Mouse (Mus musculus): Measurements from ENCODE around the gene Pnma1. TPM values are rescaled to one million over a fixed set of nuclear protein-coding genes. Genes with fewer than 3 reads are reported as not detected.

Pnma1 gene
- polyA plus RNA-seq, 2 experiments = 0.05 to 0.10 TPM

DNA sequence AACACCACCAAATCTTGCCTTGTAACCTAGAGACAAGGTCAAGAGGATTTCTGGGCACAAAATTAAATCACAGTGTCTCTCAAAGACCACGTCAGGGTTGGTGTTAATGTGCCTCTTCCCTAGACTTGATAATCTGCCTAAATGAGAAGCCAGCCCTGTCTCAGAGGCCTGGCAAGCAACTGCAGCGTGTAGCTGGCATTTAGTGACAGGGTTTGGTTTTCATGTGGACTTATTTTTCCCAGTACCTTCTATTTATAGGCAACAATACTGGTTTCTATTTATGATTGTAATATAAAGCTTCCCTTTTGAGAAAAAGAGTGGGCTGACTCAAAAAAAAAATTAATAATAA is 7.2 kb upstream of the Pnma1 start:
- Histone ChIP-seq H3K27me3 (ENCODE audit: control insufficient read depth, insufficient read depth, low read length) (no peaks in the 10 kb centered on the region), H3K36me3 (replicated peaks; ENCODE audit: control insufficient read depth, insufficient read depth, low read depth) (peaks cover 84% of the 10 kb centered on the region), H3K4me1 (replicated peaks; ENCODE audit: control insufficient read depth in 2 of 2, insufficient read depth in 2 of 2, low read length in 1 of 2) (peaks cover 24 to 30% of the 10 kb centered on the region in 2 experiments), H3K4me2 (ENCODE audit: low read depth) (no peak overlapping the region), H3K9me3 (ENCODE audit: control insufficient read depth, low read length) (no peaks in the 10 kb centered on the region), H3K4me3 (ENCODE audit: insufficient read depth in 1 of 2, low read depth in 2 of 2, low read length in 2 of 2) (no peak overlapping the region), H3K9ac (replicated peaks) (no peak overlapping the region), H3K27ac (no peak overlapping the region)
- 71% methylated on average over 2 of the region's 2 CpGs for WGBS (ENCODE audit: insufficient replicate concordance)
- no peak for DNase-seq (ENCODE audit: low read depth in 3 of 3, low spot score in 3 of 3)
- TF ChIP-seq CTCF (IDR thresholded peaks at IDR 0.05; ENCODE audit: low read depth) (no peak), EP300 (IDR thresholded peaks at IDR 0.05; ENCODE audit: low read depth) (no peak)
- no peak for ATAC-seq (ENCODE audit: insufficient read depth)

DNA sequence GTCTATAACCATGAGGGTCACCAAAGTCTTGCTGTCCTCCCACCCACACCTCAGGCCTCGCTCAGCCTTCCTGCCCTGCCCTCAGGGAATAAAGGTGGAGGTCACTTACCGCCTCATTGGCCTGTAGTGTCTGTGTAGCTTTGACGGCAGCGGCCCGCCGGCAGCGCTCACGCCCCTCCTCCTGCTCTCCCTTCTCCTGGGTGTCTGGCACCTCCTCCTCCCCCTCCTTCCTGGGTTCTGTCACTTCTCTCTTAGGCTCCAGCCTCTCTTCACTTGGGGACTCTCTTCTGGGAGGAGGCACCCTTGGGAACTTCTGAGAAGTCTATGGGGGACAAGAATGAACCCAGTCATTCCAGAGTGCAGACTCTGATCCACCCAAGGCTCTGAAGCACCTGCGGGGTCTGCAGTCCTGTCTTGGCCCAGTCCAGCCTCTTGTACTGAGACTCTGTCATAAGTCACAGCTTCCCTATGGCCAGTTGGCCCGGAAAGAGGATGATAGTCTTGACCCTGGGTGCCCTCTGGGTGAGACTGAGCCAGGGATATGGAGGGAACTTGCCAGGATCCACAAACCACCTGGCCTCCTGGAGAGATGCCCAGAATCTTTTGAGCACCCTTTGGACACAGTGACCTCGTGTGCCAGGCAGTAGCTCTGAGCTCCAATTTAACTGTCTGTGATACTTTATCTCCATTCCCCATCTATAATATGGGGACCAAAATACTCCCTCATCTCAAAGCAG is 6.7 kb upstream of the Pnma1 start:
- Histone ChIP-seq H3K4me3 (ENCODE audit: insufficient read depth in 1 of 2, low read depth in 2 of 2, low read length in 2 of 2) (no peak overlapping the region), H3K36me3 (replicated peaks; ENCODE audit: control insufficient read depth, insufficient read depth, low read depth) (peaks cover 81% of the 10 kb centered on the region), H3K9ac (replicated peaks) (no peak overlapping the region), H3K4me1 (replicated peaks; ENCODE audit: control insufficient read depth in 2 of 2, insufficient read depth in 2 of 2, low read length in 1 of 2) (peaks cover 29 to 35% of the 10 kb centered on the region in 2 experiments), H3K9me3 (ENCODE audit: control insufficient read depth, low read length) (no peaks in the 10 kb centered on the region), H3K4me2 (ENCODE audit: low read depth) (no peak overlapping the region), H3K27ac (no peak overlapping the region), H3K27me3 (ENCODE audit: control insufficient read depth, insufficient read depth, low read length) (no peaks in the 10 kb centered on the region)
- no peak for TF ChIP-seq EP300 (IDR thresholded peaks at IDR 0.05; ENCODE audit: low read depth)
- no peak for TF ChIP-seq CTCF (IDR thresholded peaks at IDR 0.05; ENCODE audit: low read depth)
- WGBS (ENCODE audit: insufficient replicate concordance) = 79% methylated on average over 11 of the region's 11 CpGs
- ATAC-seq (ENCODE audit: insufficient read depth) (no peak), DNase-seq (ENCODE audit: low read depth in 3 of 3, low spot score in 3 of 3) (no peak)

DNA sequence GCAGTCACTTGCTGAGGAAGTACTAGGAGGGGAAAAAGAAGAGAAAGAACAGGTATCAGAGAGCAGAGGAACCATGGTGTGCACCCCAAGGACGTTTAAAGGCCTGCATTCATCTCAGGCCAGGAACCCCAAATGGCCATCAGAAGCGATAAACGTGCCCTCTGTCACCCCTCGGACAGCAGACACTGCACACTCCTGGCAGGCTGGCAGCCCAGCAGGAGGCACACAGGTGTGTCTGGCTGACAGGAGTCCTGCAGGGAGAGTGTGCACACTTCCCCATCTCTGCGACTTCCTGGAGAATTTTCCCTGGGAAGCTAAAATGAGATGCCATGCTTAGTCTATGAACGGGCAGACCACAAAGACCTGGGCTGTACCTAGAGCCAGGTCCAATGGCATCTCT is 5.1 kb upstream of the Pnma1 start:
- Histone ChIP-seq H3K4me3 (ENCODE audit: insufficient read depth in 1 of 2, low read depth in 2 of 2, low read length in 2 of 2) (no peak overlapping the region), H3K4me1 (replicated peaks; ENCODE audit: control insufficient read depth in 2 of 2, insufficient read depth in 2 of 2, low read length in 1 of 2) (peaks cover 41 to 46% of the 10 kb centered on the region in 2 experiments), H3K9ac (replicated peaks) (no peak overlapping the region), H3K9me3 (ENCODE audit: control insufficient read depth, low read length) (no peaks in the 10 kb centered on the region), H3K27me3 (ENCODE audit: control insufficient read depth, insufficient read depth, low read length) (no peaks in the 10 kb centered on the region), H3K27ac (peak overlapping the region; percentile 68; the same call in 1 of the 2 replicates), H3K36me3 (replicated peaks; ENCODE audit: control insufficient read depth, insufficient read depth, low read depth) (peaks cover 65% of the 10 kb centered on the region), H3K4me2 (ENCODE audit: low read depth) (peak overlapping the region; percentile 75; the same call in 1 of the 2 replicates)
- WGBS (ENCODE audit: insufficient replicate concordance) = 82% methylated on average over 6 of the region's 6 CpGs
- no peak for DNase-seq (ENCODE audit: low read depth in 3 of 3, low spot score in 3 of 3)
- no peak for ATAC-seq (ENCODE audit: insufficient read depth)
- TF ChIP-seq EP300 (IDR thresholded peaks at IDR 0.05; ENCODE audit: low read depth) = no peak
- no peak for TF ChIP-seq CTCF (IDR thresholded peaks at IDR 0.05; ENCODE audit: low read depth)

DNA sequence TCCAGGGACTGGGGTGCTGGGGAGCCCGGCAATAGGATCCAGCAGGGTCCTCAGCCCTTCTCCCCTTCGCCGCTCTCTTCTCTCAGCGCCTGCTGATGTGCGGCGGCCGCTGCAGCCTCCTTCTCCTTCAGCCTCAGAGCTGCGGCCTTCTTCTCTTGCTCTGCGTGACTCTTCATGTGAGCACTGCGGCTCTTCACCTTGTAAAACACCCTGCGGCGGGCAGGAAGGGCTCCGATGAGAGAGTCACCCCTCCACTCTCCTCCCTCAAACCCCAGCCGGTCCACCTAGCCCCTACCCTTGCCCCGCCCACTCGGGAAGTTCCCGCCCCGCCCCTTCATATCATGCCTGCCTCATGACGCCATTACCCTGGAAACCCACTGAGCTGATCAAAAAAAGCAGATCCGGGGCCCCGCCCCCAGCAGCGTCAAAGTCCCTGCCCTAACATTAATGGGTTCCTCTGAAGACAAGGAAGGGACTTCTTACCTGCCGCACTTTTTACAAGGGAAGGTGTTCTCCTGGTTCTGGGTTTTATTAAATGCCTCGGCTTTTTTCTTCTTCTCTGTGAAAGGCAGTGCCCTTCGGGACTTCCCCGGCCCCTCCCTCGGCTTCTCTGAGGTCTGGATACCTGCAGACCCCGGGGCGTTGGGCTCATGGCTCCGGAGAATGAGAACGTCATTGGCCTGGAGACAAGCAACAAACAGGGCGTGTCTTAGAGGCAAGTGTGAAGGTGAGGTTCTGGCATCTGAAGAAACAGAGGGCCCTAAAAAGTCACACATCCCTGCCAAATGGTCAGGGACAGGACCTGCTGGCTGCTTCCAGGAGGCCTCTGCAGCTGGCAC is 4.3 kb upstream of the Pnma1 start:
- WGBS (ENCODE audit: insufficient replicate concordance) = 67% methylated on average over 32 of the region's 32 CpGs
- H3K4me1 ChIP-seq (replicated peaks; ENCODE audit: control insufficient read depth in 2 of 2, insufficient read depth in 2 of 2, low read length in 1 of 2) = peaks cover 48 to 51% of the 10 kb centered on the region in 2 experiments
- H3K27me3 ChIP-seq (ENCODE audit: control insufficient read depth, insufficient read depth, low read length) = no peaks in the 10 kb centered on the region
- no peaks in the 10 kb centered on the region for H3K9me3 ChIP-seq (ENCODE audit: control insufficient read depth, low read length)
- H3K27ac ChIP-seq = peak overlapping the region; percentile 95
- ATAC-seq (ENCODE audit: insufficient read depth) (peak; percentile 31; the same call in 1 of the 2 replicates), DNase-seq (ENCODE audit: low read depth in 3 of 3, low spot score in 3 of 3) (peak in 2 of 3 experiments; percentile 53 to 70)
- H3K36me3 ChIP-seq (replicated peaks; ENCODE audit: control insufficient read depth, insufficient read depth, low read depth) = peaks cover 57% of the 10 kb centered on the region
- peak overlapping the region; percentile 65 to 66 for H3K4me3 ChIP-seq (ENCODE audit: insufficient read depth in 1 of 2, low read depth in 2 of 2, low read length in 2 of 2)
- peak overlapping the region; percentile 75 for H3K4me2 ChIP-seq (ENCODE audit: low read depth)
- H3K9ac ChIP-seq (replicated peaks) = 0 out of 2 replicates have a peak overlapping the region, but pooled peaks have one; percentile 32
- TF ChIP-seq EP300 (IDR thresholded peaks at IDR 0.05; ENCODE audit: low read depth) (no peak), CTCF (IDR thresholded peaks at IDR 0.05; ENCODE audit: low read depth) (no peak)

DNA sequence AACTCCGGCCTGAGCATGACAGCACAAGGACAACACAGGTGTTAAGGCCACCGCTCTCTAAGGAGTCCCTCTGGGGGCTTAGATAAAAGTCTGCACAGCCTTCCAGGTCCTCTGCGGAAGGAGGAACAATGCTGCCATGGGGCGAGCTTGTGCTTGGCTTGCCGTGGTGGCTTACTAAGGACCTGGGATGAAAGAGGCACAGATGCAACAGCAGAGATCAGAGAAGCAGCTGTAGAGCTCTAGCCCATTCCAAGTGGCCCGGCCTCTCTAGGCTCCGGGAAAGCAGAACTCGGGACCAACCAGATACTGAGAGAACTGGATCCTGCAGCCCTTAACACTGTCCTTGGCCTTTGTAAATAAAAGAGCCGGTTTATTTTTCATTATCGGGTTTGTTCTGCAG is 3.6 kb upstream of the Pnma1 start:
- no peak for DNase-seq (ENCODE audit: low read depth in 3 of 3, low spot score in 3 of 3)
- peaks cover 49 to 51% of the 10 kb centered on the region in 2 experiments for H3K4me1 ChIP-seq (replicated peaks; ENCODE audit: control insufficient read depth in 2 of 2, insufficient read depth in 2 of 2, low read length in 1 of 2)
- no peak for TF ChIP-seq EP300 (IDR thresholded peaks at IDR 0.05; ENCODE audit: low read depth)
- TF ChIP-seq CTCF (IDR thresholded peaks at IDR 0.05; ENCODE audit: low read depth) = no peak
- peaks cover 52% of the 10 kb centered on the region for H3K36me3 ChIP-seq (replicated peaks; ENCODE audit: control insufficient read depth, insufficient read depth, low read depth)
- no peaks in the 10 kb centered on the region for H3K27me3 ChIP-seq (ENCODE audit: control insufficient read depth, insufficient read depth, low read length)
- peak overlapping the region; percentile 65 to 66 for H3K4me3 ChIP-seq (ENCODE audit: insufficient read depth in 1 of 2, low read depth in 2 of 2, low read length in 2 of 2)
- peak overlapping the region; percentile 87 for H3K9ac ChIP-seq (replicated peaks)
- H3K4me2 ChIP-seq (ENCODE audit: low read depth) = peak overlapping the region; percentile 75
- WGBS (ENCODE audit: insufficient replicate concordance) = 65% methylated on average over 10 of the region's 10 CpGs
- ATAC-seq (ENCODE audit: insufficient read depth) = peak; percentile 11; the same call in 1 of the 2 replicates
- H3K27ac ChIP-seq = peak overlapping the region; percentile 95
- H3K9me3 ChIP-seq (ENCODE audit: control insufficient read depth, low read length) = no peaks in the 10 kb centered on the region
